Mouse (Mus musculus) C2C12 (cell line): ENCODE measurements around the gene Tnnc1. TPM values are rescaled to one million over a fixed set of nuclear protein-coding genes. Genes with fewer than 3 reads are reported as not detected.

ENCODE experiments used
- H3K27me3 ChIP-seq: one replicate; pipeline ENCODE4 v1.6.1; 2011; ENCODE audit not compliant: control insufficient read depth, insufficient read depth, insufficient read length
- H3K36me3 ChIP-seq: one replicate; pipeline ENCODE4 v1.6.1; 2011; ENCODE audit not compliant: control insufficient read depth, insufficient read depth
- H3K4me3 ChIP-seq: one replicate; pipeline ENCODE4 v1.5.1; 2011; ENCODE audit warnings: mild to moderate bottlenecking, control low read depth; ENCODE audit not compliant: poor library complexity, insufficient read depth, severe bottlenecking
- H3K79me2 ChIP-seq: one replicate; pipeline ENCODE4 v1.6.1; 2011; ENCODE audit not compliant: control insufficient read depth, insufficient read depth
- H3K79me3 ChIP-seq: one replicate; pipeline ENCODE4 v1.6.1; 2011; ENCODE audit warnings: low read depth, control low read depth
- H3ac ChIP-seq: one replicate; pipeline ENCODE3; 2011; ENCODE audit warnings: low read depth; ENCODE audit not compliant: control insufficient read depth, insufficient read length
- CEBPB ChIP-seq: IDR thresholded peaks from one replicate; pipeline ENCODE4 v1.6.1; 2011; ENCODE audit warnings: low read depth, mild to moderate bottlenecking, control low read depth, moderate library complexity
- CTCF ChIP-seq: IDR thresholded peaks from one replicate; pipeline ENCODE4 v1.5.1; 2011; ENCODE audit not compliant: control insufficient read depth, insufficient read depth, insufficient read length
- FOSL1 ChIP-seq: IDR thresholded peaks from one replicate; pipeline ENCODE4 v1.8.0; 2011; ENCODE audit warnings: mild to moderate bottlenecking, low read length; ENCODE audit not compliant: poor library complexity, insufficient read depth, severe bottlenecking
- MAX ChIP-seq: IDR thresholded peaks from one replicate; pipeline ENCODE4 v1.6.1; 2011; ENCODE audit warnings: mild to moderate bottlenecking, control low read depth
- MYOD1 ChIP-seq: IDR thresholded peaks from one replicate; pipeline ENCODE4 v1.6.1; 2011; ENCODE audit warnings: low read depth; ENCODE audit not compliant: control insufficient read depth, insufficient read length
- MYOG ChIP-seq: IDR thresholded peaks from one replicate; pipeline ENCODE4 v1.6.1; 2011; ENCODE audit not compliant: control insufficient read depth, insufficient read length; ENCODE audit errors: extremely low read depth
- USF1 ChIP-seq: IDR thresholded peaks from one replicate; pipeline ENCODE4 v1.6.1; 2011; ENCODE audit warnings: low read depth, mild to moderate bottlenecking, control low read depth, moderate library complexity
- polyA plus RNA-seq: library from polyadenylated mRNA; unstranded; fragments of >200 nt; fragmentation: generic; extraction: Trizol; gene quantifications from one replicate; pipeline ENCODE4 v1.2.1, GENCODE M21; 2012; ENCODE audit warnings: missing spikeins

Tnnc1 gene
- polyA plus RNA-seq, 1 experiment, result 21.0 TPM

DNA sequence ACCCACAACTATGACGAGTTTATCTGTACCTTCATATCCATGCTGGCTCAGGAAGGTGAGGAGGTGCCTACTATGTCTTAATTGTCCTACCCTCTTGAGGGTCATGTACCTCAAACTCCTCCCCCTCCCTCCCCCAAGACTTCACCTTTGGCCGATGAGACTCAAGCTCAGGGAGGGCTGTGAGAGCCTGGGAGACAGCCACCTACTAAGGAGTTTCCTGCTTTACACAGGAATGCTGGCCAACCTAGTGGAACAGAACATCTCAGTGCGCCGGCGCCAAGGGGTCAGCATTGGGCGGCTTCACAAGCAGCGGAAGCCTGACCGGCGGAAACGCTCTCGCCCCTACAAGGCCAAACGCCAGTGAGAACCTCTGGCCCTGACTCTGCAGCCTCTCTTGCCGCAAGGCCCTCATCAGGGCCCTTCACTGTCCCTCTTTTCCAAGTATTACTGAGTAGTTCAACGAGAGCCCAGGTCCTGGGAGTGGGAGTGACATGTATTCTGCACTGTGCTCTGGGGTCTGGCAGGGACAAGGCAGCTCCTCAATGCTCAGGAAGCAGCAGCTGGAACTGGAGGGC is 50.5 kb downstream of the Tnnc1 start:
- no peak overlapping the region for H3K4me3 ChIP-seq
- peaks cover 9% of the 10 kb centered on the region for H3K79me2 ChIP-seq
- peaks cover 86% of the 10 kb centered on the region for H3K36me3 ChIP-seq
- TF ChIP-seq FOSL1 (no peak), CEBPB (no peak), MYOG (no peak), MAX (no peak), USF1 (no peak)
- H3K79me3 ChIP-seq, result peaks cover 5% of the 10 kb centered on the region
- H3ac ChIP-seq, result no peak overlapping the region
- no peaks in the 10 kb centered on the region for H3K27me3 ChIP-seq

DNA sequence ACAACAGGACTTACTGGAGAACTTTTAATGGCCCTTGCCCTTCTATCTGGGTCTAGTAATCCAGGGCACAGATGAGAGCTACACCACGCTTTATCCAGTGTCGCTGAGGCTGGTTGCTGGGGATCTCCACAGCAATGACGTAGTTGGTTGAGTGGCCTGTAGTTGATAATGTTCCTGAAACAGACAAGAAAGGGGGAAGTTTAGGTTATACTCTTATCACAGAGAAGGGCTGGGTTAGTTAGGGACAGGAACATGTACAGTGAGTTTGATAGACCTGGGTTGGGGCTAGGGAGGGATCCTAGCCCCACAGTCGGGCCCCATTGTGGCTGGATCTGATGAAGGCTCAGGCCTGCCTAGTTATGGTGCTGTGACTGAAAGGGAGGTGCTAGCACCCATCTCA is 52.3 kb downstream of the Tnnc1 start:
- Histone ChIP-seq H3K4me3 (no peak overlapping the region), H3K79me2 (no peaks in the 10 kb centered on the region), H3K79me3 (no peaks in the 10 kb centered on the region), H3K27me3 (no peaks in the 10 kb centered on the region), H3ac (no peak overlapping the region), H3K36me3 (peaks cover 68% of the 10 kb centered on the region)
- TF ChIP-seq MYOD1 (no peak), FOSL1 (no peak), MAX (no peak), MYOG (no peak), CTCF (no peak), USF1 (no peak), CEBPB (no peak)

DNA sequence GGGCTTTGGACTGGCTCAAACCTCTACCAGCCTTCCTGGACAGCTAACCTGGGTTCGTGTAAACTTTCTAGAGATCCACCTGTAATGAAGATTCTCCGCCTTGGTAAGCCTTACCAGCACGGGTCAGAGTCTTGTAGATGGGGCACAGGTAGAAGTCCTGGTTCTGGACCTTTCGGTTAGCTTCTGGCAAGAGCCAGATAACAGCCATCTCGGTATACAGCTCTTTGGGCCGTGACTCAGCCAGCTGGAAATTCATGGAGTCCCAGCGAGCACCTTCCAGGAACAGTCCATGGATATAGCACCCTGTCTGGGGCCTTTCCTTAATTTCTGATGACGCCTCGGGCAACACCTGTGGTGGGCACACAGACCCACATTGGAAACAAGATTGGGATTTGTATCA is 52.8 kb downstream of the Tnnc1 start:
- H3ac ChIP-seq, result no peak overlapping the region
- peaks cover 62% of the 10 kb centered on the region for H3K36me3 ChIP-seq
- no peaks in the 10 kb centered on the region for H3K79me3 ChIP-seq
- H3K79me2 ChIP-seq, result no peaks in the 10 kb centered on the region
- TF ChIP-seq CEBPB (no peak), MYOD1 (no peak), MYOG (no peak)
- no peaks in the 10 kb centered on the region for H3K27me3 ChIP-seq
- no peak overlapping the region for H3K4me3 ChIP-seq

Other genes starting within 250 kb of the Tnnc1 start
- gene Glt8d1, start 206.9 kb upstream of the Tnnc1 start, polyA plus RNA-seq, result 13.4 TPM
- gene Spcs1, start 206.6 kb upstream of the Tnnc1 start, polyA plus RNA-seq, result 218 TPM
- 14.3 TPM for gene Pbrm1, start 189.2 kb upstream of the Tnnc1 start, polyA plus RNA-seq
- 56.7 TPM for gene Gnl3, start 189.2 kb upstream of the Tnnc1 start, polyA plus RNA-seq
- gene Smim4, start 79.4 kb upstream of the Tnnc1 start, polyA plus RNA-seq, result 70.5 TPM
- 322 TPM for gene Nt5dc2, start 77.3 kb upstream of the Tnnc1 start, polyA plus RNA-seq
- gene Stab1, start 39.7 kb upstream of the Tnnc1 start, polyA plus RNA-seq, result 0.25 TPM
- gene Nisch, start 8.6 kb downstream of the Tnnc1 start, polyA plus RNA-seq, result 160 TPM
- gene Sema3g, start 9.5 kb downstream of the Tnnc1 start, polyA plus RNA-seq, result 0.14 TPM
- 4.5 TPM for gene Phf7, start 43.0 kb downstream of the Tnnc1 start, polyA plus RNA-seq
- 42.0 TPM for gene Bap1, start 43.1 kb downstream of the Tnnc1 start, polyA plus RNA-seq
- gene Dnah1, start 115.6 kb downstream of the Tnnc1 start, polyA plus RNA-seq, result 0.01 TPM
- 6.7 TPM for gene Capn7, start 128.3 kb downstream of the Tnnc1 start, polyA plus RNA-seq
- 8.7 TPM for gene Sh3bp5, start 227.8 kb downstream of the Tnnc1 start, polyA plus RNA-seq